Mouse (Mus musculus) Patski (cell line): ENCODE results near the gene Cactin. TPM values are rescaled to one million over a fixed set of nuclear protein-coding genes. Genes with fewer than 3 reads are reported as not detected.

ENCODE experiments used
- ATAC-seq: fragments of 100-300 bp; one replicate; pipeline ENCODE4 v1.8.0; 2021
- CTCF ChIA-PET: fragments of 350-600 bp; sonication (Branson Sonifier 250); formaldehyde crosslinking; loops from one replicate; lab custom pipeline; 2022; ENCODE audit warnings: inconsistent platforms; lab: Charles Lee
- POLR2A ChIA-PET: fragments of 350-600 bp; sonication (Branson Sonifier 250); formaldehyde crosslinking; loops from one replicate; lab custom pipeline; 2022; ENCODE audit warnings: antibody characterized with exemption, inconsistent platforms; lab: Charles Lee
- DNase-seq: peaks from one replicate; pipeline ENCODE4 v3.0.0-alpha.2; 2011; ENCODE audit warnings: low read depth, low spot score
- H3K27me3 ChIP-seq: fragments of 371-371 bp; one replicate; pipeline ENCODE4 v1.5.1; 2021
- CTCF ChIP-seq: fragments of 100-300 bp; IDR thresholded peaks from one replicate; pipeline ENCODE4 v1.5.1; 2021
- in situ Hi-C: fragments of 300-500 bp; cut with MboI; formaldehyde crosslinking; loops from 3 replicates; pipeline ENCODE4 v1.11.1; 2018; ENCODE audit warnings: low pct_unique_long_range_greater_than_20kb, mixed read lengths
- polyA plus RNA-seq: library from polyadenylated mRNA; unstranded; gene quantifications from one replicate; pipeline ENCODE4 v1.2.3, GENCODE M21; 2021

The Cactin gene
- polyA plus RNA-seq, 1 experiment from 2014 or later: 34.5 TPM

DNA sequence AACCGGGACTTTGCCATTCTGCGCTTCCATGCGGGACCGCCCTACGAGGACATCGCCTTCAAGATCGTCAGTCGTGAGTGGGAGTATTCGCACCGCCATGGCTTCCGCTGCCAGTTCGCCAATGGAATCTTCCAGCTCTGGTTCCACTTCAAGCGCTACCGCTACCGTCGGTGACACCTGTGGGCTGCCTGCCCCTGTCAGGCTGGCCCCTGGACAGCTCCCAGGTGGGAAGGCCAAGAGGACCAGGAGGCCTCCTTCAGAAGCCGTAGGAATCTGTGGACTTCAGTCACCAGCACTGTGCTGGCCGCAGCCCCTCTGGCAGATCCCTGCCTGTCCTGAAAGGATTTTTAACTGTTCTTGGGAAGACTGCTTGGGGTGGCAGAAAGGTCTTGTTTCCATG, 4.9 kb downstream of the Cactin start:
- ATAC-seq (no peak), DNase-seq (no peak)
- no peaks in the 10 kb centered on the region for H3K27me3 ChIP-seq
- TF ChIP-seq CTCF: no peak
- in situ Hi-C loops: no loop called here
- ChIA-PET CTCF (no interaction called here), POLR2A (no interaction called here)

DNA sequence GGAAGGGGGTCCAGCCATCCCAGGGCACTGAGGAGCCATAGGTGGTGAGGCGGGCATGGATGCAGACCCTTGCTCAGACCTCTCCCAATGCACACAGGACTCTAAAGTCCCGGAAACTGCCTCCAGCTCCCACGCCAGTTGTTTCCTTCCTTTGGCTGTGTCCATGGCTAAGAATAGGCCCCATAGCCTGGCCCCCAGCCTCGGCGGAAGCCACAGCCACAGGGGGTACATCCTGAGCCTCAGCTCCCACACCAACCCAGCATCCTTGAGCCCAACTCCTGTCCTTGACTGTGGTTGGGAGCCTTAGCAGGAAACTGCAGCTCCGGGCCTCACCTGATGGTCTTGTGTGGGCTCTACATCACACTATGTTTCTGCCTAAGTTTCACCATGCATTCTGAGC, 6.0 kb downstream of the Cactin start:
- no peaks in the 10 kb centered on the region for H3K27me3 ChIP-seq
- ATAC-seq: no peak
- CTCF ChIA-PET: interaction anchor here (1.3 kb wide), 1 partner anchor 34 kb away, joined by 3 read pairs; the partner anchor contains the start of gene Pip5k1c
- no peak for DNase-seq
- TF ChIP-seq CTCF: no peak
- in situ Hi-C loops: no loop called here
- POLR2A ChIA-PET: no interaction called here

DNA sequence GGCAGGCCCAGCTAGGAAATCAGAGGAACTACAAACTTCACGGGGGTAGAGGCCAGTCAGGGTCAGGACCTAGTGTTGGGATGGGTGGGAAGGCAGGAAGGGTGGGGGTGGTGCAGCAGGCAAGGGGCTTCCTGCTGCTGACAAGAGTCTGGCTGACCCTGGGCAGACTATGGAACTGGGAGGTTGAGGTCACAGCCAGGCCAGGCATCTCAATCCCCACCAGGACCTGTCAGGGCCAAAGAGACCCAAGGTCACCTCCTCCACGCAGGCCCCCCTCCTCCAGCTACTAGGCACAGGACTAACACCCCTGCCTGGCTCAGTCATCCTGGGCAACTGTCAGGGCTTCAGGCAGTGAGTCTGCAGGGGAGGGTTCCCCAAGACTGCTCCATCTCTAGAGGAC, 7.1 kb downstream of the Cactin start:
- DNase-seq (no peak), ATAC-seq (no peak)
- ChIA-PET POLR2A (no interaction called here), CTCF (no interaction called here)
- in situ Hi-C loops: no loop called here
- no peak for TF ChIP-seq CTCF
- H3K27me3 ChIP-seq: no peaks in the 10 kb centered on the region

DNA sequence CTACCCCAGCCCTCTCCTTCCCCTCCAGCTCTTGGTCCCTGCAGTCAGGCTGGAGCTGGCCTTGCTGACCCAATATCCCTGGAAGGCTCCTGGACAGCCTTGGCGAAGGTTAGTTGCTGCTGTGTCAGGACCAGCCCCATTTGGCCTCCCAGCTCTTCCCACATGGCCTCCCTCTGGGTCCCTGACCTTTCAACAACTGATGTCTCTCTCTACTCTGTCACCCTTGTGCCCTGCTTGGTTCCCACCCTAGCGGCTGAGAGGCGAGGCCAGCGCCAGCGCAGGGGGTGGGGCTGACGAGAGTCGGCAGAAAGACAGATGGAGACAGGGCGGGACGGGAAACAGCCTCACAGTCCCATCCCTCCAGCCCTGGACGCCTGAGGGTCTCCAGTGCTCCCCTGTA, 7.5 kb downstream of the Cactin start, which contains the start of gene Tbxa2r:
TSS of gene Tbxa2r (plus strand) at position 346 of the 400 bp plus-strand sequence.
- ChIA-PET POLR2A (no interaction called here), CTCF (no interaction called here)
- in situ Hi-C loops: no loop called here
- no peak for TF ChIP-seq CTCF
- H3K27me3 ChIP-seq: no peaks in the 10 kb centered on the region
- DNase-seq (no peak), ATAC-seq (no peak)

DNA sequence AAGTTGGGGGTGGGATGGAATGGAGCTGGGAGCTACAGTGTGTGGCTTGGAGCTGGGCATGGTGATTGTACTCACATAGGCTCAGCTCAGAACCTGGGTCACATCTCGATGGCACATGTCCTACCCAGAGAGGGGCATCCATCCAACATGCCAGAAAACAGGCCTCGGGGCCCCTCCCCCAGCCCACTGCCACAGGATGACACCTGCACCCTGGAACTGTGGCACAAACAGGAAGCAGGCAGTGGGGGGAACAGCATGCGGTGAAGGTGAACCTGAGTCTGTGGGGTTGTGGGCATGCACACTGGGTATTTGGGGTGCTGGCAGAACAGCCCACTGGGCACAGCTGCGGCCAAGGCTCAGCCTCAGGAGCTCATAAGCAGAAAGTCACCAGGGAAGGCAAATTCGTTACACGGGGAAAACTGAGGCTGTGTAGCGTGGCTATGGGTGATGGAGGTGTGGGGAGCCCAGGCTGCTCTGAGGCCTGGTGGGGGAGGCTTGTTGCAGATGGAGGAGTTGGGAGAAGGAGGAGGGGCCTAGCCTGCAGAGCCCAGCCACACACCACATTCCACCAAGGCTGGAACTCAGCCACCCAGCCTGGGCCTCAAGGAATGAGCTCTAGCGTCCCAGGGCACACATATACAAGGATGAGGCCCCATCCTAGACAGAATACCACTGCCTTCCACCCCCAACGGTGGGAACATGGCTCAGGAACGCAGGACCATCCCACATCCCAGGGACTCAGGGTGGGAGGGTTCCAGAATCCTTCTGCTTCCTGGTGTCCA, 8.5 kb downstream of the Cactin start:
- in situ Hi-C loops: no loop called here
- H3K27me3 ChIP-seq: no peaks in the 10 kb centered on the region
- ChIA-PET POLR2A (interaction anchor here (1.0 to 1.1 kb wide), 2 partner anchors 8 to 10 kb away, joined by 3 read pairs; partner anchors contain the start of gene Cactin), CTCF (interaction anchor here (1.2 kb wide), 1 partner anchor 12 kb away, joined by 4 read pairs; no protein-coding TSS in a partner anchor)
- no peak for DNase-seq
- TF ChIP-seq CTCF: no peak
- no peak for ATAC-seq

DNA sequence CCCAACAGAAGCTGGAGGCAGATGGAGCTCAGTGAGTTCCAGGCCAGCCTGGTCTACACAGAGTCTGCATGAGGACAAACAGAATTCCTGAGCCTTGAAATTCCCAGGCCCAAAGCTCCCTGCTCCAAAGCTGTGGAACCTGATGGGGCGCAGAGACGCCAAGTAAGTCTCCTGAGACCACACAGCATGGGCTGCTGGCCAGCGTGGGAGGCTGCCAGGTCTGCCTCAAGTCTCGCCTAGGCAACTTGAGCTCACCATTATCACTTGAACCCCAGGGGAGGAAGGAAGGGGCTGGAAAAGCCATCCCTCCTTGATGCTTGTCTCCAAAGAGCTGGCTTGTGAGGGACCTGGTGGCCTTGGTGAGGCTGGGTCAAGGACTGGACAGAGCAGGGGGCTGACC, 9.1 kb downstream of the Cactin start:
- in situ Hi-C loops: no loop called here
- DNase-seq (no peak), ATAC-seq (no peak)
- ChIA-PET POLR2A (interaction anchor here (1.0 to 1.1 kb wide), 2 partner anchors 9 to 10 kb away, joined by 3 read pairs; partner anchors contain the start of gene Cactin), CTCF (interaction anchor here (1.2 kb wide), 1 partner anchor 12 kb away, joined by 4 read pairs; no protein-coding TSS in a partner anchor)
- no peak for TF ChIP-seq CTCF
- H3K27me3 ChIP-seq: no peaks in the 10 kb centered on the region

DNA sequence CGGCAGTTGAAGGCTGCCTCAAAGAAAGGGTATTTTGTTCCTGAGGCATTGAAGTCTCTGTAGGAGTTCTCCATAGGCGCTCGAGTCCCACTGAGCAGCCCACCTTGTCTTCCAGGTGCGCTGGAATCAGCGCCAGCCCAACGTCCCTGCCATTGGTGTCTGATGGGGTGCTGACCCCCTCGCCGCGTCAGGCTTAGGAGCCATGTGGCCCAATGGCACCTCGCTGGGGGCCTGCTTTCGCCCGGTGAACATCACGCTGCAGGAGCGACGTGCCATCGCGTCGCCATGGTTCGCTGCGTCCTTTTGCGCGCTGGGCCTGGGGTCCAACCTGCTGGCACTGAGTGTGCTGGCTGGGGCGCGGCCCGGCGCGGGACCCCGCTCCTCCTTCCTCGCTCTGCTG, 11.4 kb downstream of the Cactin start:
- no peaks in the 10 kb centered on the region for H3K27me3 ChIP-seq
- ATAC-seq (no peak), DNase-seq (no peak)
- ChIA-PET POLR2A (interaction anchor here (0.7 kb wide), 1 partner anchor 177 kb away, joined by 8 read pairs; no protein-coding TSS in a partner anchor), CTCF (no interaction called here)
- in situ Hi-C loops: no loop called here
- TF ChIP-seq CTCF: no peak

DNA sequence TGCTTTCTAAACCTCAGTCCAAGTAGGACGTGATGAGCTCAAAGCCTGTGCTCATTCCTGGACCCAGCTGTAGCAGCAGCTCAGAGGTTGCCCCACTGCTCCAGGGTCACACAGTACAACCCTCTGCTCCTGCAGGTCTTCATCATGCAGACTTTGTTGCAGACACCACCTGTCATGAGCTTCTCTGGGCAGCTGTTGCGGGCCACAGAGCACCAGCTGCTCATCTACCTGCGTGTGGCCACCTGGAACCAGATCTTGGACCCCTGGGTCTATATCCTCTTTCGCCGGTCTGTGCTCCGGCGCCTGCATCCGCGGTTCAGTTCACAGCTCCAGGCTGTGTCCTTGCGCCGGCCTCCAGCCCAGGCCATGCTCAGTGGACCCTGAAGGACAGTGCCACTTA, 13.4 kb downstream of the Cactin start:
- H3K27me3 ChIP-seq: no peaks in the 10 kb centered on the region
- POLR2A ChIA-PET: no interaction called here
- DNase-seq (no peak), ATAC-seq (no peak)
- CTCF ChIA-PET: no interaction called here
- in situ Hi-C loops: no loop called here
- no peak for TF ChIP-seq CTCF

DNA sequence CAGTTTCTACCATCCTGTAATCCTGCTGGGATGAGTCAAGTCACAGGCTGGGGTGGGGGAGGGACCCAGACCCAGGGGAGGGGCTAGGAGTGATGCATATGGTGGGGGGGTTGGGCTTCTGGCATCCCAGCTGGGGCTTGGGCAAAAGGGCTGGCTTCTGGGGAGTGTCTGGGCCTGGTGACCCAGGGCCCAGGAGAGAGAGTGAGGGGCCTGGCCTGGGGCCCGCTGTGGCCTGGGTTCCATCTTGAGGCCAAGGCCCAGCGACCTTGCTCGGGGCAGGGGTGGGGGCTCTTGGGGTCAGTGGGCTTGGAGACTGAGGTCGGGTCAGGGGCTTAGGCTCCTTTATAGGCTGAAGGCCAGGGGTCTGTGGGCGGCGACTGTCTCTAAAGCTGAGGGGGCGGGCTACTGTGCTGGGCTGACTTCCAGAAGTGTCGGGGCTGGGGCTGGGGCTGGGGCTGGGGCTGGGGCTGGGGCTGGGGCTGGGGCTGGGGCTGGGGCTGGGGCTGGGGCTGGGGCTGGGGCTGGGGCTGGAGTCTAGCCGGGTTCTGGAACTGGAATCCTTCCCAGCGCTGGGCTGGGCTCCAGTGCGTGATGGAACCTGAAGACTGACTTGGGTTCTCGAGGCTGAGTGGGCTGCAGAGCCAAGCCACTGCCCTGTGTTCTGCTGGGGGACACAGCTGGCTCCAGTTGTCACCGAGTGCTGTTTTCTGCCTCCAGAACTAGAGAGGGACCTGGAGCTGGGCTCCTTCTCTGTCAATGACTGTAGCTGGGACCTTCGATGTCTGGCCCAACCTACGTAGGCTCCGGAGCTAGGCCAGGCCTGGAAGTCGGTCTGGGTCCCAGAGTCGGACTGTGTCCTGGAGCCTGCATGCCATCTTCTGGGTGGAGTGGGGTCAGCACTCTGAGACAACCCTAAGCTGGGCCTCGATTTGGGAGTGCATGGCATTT, 14.8 kb downstream of the Cactin start:
- no peak for TF ChIP-seq CTCF
- ChIA-PET POLR2A (interaction anchor here (0.6 kb wide), 1 partner anchor 125 kb away, joined by 6 read pairs; no protein-coding TSS in a partner anchor), CTCF (interaction anchor here (1.4 kb wide), 1 partner anchor 46 kb away, joined by 5 read pairs; no protein-coding TSS in a partner anchor)
- no peaks in the 10 kb centered on the region for H3K27me3 ChIP-seq
- DNase-seq: no peak
- in situ Hi-C loops: no loop called here
- ATAC-seq: no peak

DNA sequence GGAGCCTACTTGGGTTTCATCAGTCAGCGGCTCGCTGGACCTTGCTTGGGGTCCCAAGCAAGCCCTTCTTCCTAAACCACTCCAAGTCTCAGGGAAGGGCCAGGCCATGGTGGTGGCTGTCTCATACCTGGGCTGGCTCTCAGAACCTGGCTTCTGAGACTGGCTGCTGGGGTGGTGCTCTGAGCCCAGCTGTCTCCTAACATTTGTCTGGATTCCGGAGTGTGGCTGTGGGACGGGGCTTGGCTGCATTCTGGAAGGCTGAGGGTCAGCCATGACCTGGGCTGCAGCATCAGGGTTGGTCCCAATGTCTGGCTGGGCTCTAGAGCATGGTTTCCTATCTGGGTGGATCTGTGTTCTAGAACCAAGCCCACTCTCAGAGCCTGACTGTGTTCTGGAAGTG, 15.7 kb downstream of the Cactin start:
- H3K27me3 ChIP-seq: no peaks in the 10 kb centered on the region
- TF ChIP-seq CTCF: no peak
- CTCF ChIA-PET: interaction anchor here (1.4 kb wide), 1 partner anchor 47 kb away, joined by 5 read pairs; no protein-coding TSS in a partner anchor
- no peak for ATAC-seq
- in situ Hi-C loops: no loop called here
- DNase-seq: no peak
- POLR2A ChIA-PET: no interaction called here
